Mouse (Mus musculus): ENCODE measurements around the gene Pcgf1. TPM values are rescaled to one million over a fixed set of nuclear protein-coding genes. Genes with fewer than 3 reads are reported as not detected.

The Pcgf1 gene
- 10 to 100 TPM; 20.2 to 26.1 TPM for total RNA-seq (2023)

GRCm38 (mm10) chr6:83077630-83078323 lies at the start of gene Pcgf1:
Gene Pcgf1 (plus strand): TSS chr6:83077869.

GRCm38 (mm10) chr6:83033249-83034185 lies 44.2 kb upstream of the Pcgf1 start, which contains the start of the genes Dok1 and Loxl3:
Gene Dok1 (minus strand): TSS chr6:83033471.
Gene Loxl3 (plus strand): TSS chr6:83034173.

GRCm38 (mm10) chr6:83054074-83054851 lies 23.4 kb upstream of the Pcgf1 start, which contains the start of gene Aup1:
Gene Aup1 (plus strand): TSS chr6:83054521.

GRCm38 (mm10) chr6:83054871-83055431 lies 22.7 kb upstream of the Pcgf1 start, which contains the start of gene Htra2:
Gene Htra2 (minus strand): TSS chr6:83055273.

GRCm38 (mm10) chr6:83057790-83058189 lies 19.9 kb upstream of the Pcgf1 start, which contains the start of gene Dqx1:
Gene Dqx1 (plus strand): TSS chr6:83057844.

GRCm38 (mm10) chr6:83070247-83070310 lies 7.6 kb upstream of the Pcgf1 start, which contains the start of gene Tlx2:
Gene Tlx2 (minus strand): TSS chr6:83070293.

GRCm38 (mm10) chr6:83086121-83087035 lies 8.7 kb downstream of the Pcgf1 start, which contains the start of gene Lbx2:
Gene Lbx2 (plus strand): TSS chr6:83086367.

GRCm38 (mm10) chr6:83101316-83101687 lies 23.6 kb downstream of the Pcgf1 start, which contains the start of the genes Ccdc142 and Gm42688:
Gene Ccdc142 (plus strand): TSS chr6:83101601.
Gene Gm42688 (plus strand): TSS chr6:83101617.

GRCm38 (mm10) chr6:83108762-83109668 lies 31.3 kb downstream of the Pcgf1 start, which contains the start of gene Mrpl53:
Gene Mrpl53 (plus strand): TSS chr6:83109040.

GRCm38 (mm10) chr6:83115011-83115671 lies 37.5 kb downstream of the Pcgf1 start, which contains the start of gene Mogs:
Gene Mogs (plus strand): TSS chr6:83115496.

GRCm38 (mm10) chr6:83120930-83121862 lies 43.5 kb downstream of the Pcgf1 start, which contains the start of gene Wbp1:
Gene Wbp1 (minus strand): TSS chr6:83121559.

GRCm38 (mm10) chr6:83125331-83125730 lies 47.7 kb downstream of the Pcgf1 start, which contains the start of gene Ino80b:
Gene Ino80b (minus strand): TSS chr6:83125431.

Other genes starting within 250 kb of the Pcgf1 start
- 1 to 10 TPM; 1.3 to 1.8 TPM for gene Sema4f, start 138.1 kb upstream of the Pcgf1 start, total RNA-seq (2023)
- 1 to 10 TPM; 2.0 to 5.9 TPM for gene M1ap, start 131.0 kb upstream of the Pcgf1 start, total RNA-seq (2023)
- gene Dok1, start 44.4 kb upstream of the Pcgf1 start, total RNA-seq (2023), result 10 to 100 TPM; 36.2 to 38.6 TPM
- gene Loxl3, start 43.7 kb upstream of the Pcgf1 start, total RNA-seq (2023), result 1 to 10 TPM in 1 of 2 experiments, under 1 TPM in 1; 0.55 to 1.2 TPM
- 100 to 1,000 TPM; 363 to 400 TPM for gene Aup1, start 23.3 kb upstream of the Pcgf1 start, total RNA-seq (2023)
- gene Htra2, start 22.6 kb upstream of the Pcgf1 start, total RNA-seq (2023), result 10 to 100 TPM; 51.1 to 60.0 TPM
- gene Dqx1, start 20.0 kb upstream of the Pcgf1 start, total RNA-seq (2023), result 1 to 10 TPM; 8.8 to 9.3 TPM
- not detected for gene Tlx2, start 7.6 kb upstream of the Pcgf1 start, total RNA-seq (2023)
- under 1 TPM in 1 of 2 experiments, not detected in 1; 0.70 TPM for gene Lbx2, start 8.5 kb downstream of the Pcgf1 start, total RNA-seq (2023)
- 10 to 100 TPM; 19.5 to 25.7 TPM for gene Ccdc142, start 23.7 kb downstream of the Pcgf1 start, total RNA-seq (2023)
- 10 to 100 TPM; 13.5 to 17.0 TPM for gene Gm42688, start 23.7 kb downstream of the Pcgf1 start, total RNA-seq (2023)
- 10 to 100 TPM; 29.8 to 35.3 TPM for gene Mrpl53, start 31.2 kb downstream of the Pcgf1 start, total RNA-seq (2023)
- gene Mogs, start 37.6 kb downstream of the Pcgf1 start, total RNA-seq (2023), result 10 to 100 TPM; 37.3 to 49.6 TPM
- 10 to 100 TPM; 46.4 to 46.7 TPM for gene Wbp1, start 43.7 kb downstream of the Pcgf1 start, total RNA-seq (2023)
- 10 to 100 TPM; 35.6 to 40.9 TPM for gene Ino80b, start 47.6 kb downstream of the Pcgf1 start, total RNA-seq (2023)
- not detected for gene Rtkn, start 57.6 kb downstream of the Pcgf1 start, total RNA-seq (2023)
- 1 to 10 TPM; 1.1 to 1.8 TPM for gene Wdr54, start 78.5 kb downstream of the Pcgf1 start, total RNA-seq (2023)
- not detected for gene 1700003E16Rik, start 78.5 kb downstream of the Pcgf1 start, total RNA-seq (2023)
- gene Dctn1, start 88.1 kb downstream of the Pcgf1 start, total RNA-seq (2023), result 100 to 1,000 TPM; 113 to 115 TPM
- not detected for gene Slc4a5, start 142.0 kb downstream of the Pcgf1 start, total RNA-seq (2023)
- 10 to 100 TPM; 12.7 to 14.5 TPM for gene Mthfd2, start 248.0 kb downstream of the Pcgf1 start, total RNA-seq (2023)
- 100 to 1,000 TPM; 153 to 161 TPM for gene Mob1a, start 248.1 kb downstream of the Pcgf1 start, total RNA-seq (2023)

Measured in B cell, adult 67 days (primary cell).